Mouse (Mus musculus): Measurements from ENCODE around the gene D330020A13Rik.
"Not testable (repeated sequence)": the region's sequence is repeated elsewhere in the genome, so short reads cannot be mapped to it uniquely, and the experiment has no call there.

The D330020A13Rik gene

GRCm38 (mm10) chr6:120294056-120294784 is at the start of gene D330020A13Rik, which contains the start of gene B4galnt3:
TSS of gene D330020A13Rik (plus strand) at chr6:120294364.
TSS of gene B4galnt3 (minus strand) at chr6:120294559.
- peak; percentile 7 for DNase-seq

- no peak for DNase-seq
These were observed 47.5 kb upstream of the D330020A13Rik start for GRCm38 (mm10) chr6:120246676-120247075.

- DNase-seq, result no peak
These were observed 44.3 kb upstream of the D330020A13Rik start for GRCm38 (mm10) chr6:120249831-120250230.

GRCm38 (mm10) chr6:120251010-120251409 is 43.2 kb upstream of the D330020A13Rik start:
- DNase-seq, result no peak

- DNase-seq, result no peak
These were observed 41.4 kb upstream of the D330020A13Rik start for GRCm38 (mm10) chr6:120252741-120253140.

GRCm38 (mm10) chr6:120254640-120255039 is 39.5 kb upstream of the D330020A13Rik start:
- no peak for DNase-seq

- no peak for DNase-seq
These were observed 39.0 kb upstream of the D330020A13Rik start for GRCm38 (mm10) chr6:120255144-120255543.

- no peak for DNase-seq
These were observed 38.5 kb upstream of the D330020A13Rik start for GRCm38 (mm10) chr6:120255701-120256100.

GRCm38 (mm10) chr6:120256431-120256935 is 37.7 kb upstream of the D330020A13Rik start:
- no peak for DNase-seq

- no peak for DNase-seq
These were observed 34.7 kb upstream of the D330020A13Rik start for GRCm38 (mm10) chr6:120259481-120259880.

- no peak for DNase-seq
These were observed 31.2 kb upstream of the D330020A13Rik start for GRCm38 (mm10) chr6:120262886-120263531.

- DNase-seq, result no peak
These were observed 30.6 kb upstream of the D330020A13Rik start for GRCm38 (mm10) chr6:120263608-120264007.

GRCm38 (mm10) chr6:120264151-120264550 is 30.0 kb upstream of the D330020A13Rik start:
- no peak for DNase-seq

- DNase-seq, result no peak
These were observed 20.0 kb upstream of the D330020A13Rik start for GRCm38 (mm10) chr6:120274181-120274580.

- no peak for DNase-seq
These were observed 19.3 kb upstream of the D330020A13Rik start for GRCm38 (mm10) chr6:120274887-120275286.

GRCm38 (mm10) chr6:120275301-120275700 is 18.9 kb upstream of the D330020A13Rik start:
- no peak for DNase-seq

- DNase-seq, result no peak
These were observed 17.2 kb upstream of the D330020A13Rik start for GRCm38 (mm10) chr6:120276874-120277449.

GRCm38 (mm10) chr6:120287279-120287678 is 6.9 kb upstream of the D330020A13Rik start:
- DNase-seq, result no peak

- DNase-seq, result no peak
These were observed 5.6 kb upstream of the D330020A13Rik start for GRCm38 (mm10) chr6:120288541-120288940.

GRCm38 (mm10) chr6:120289430-120289829 is 4.7 kb upstream of the D330020A13Rik start:
- no peak for DNase-seq

GRCm38 (mm10) chr6:120291396-120292009 is 2.7 kb upstream of the D330020A13Rik start:
- DNase-seq, result no peak

GRCm38 (mm10) chr6:120294785-120295133 is 595 bp downstream of the D330020A13Rik start:
- no peak for DNase-seq

- DNase-seq, result not testable (repeated sequence)
These were observed 2.4 kb downstream of the D330020A13Rik start for GRCm38 (mm10) chr6:120296589-120296988.

Measured in cerebellum, adult 9-11 months (tissue).